Mouse (Mus musculus): ENCODE results near the gene Srp72. TPM values are rescaled to one million over a fixed set of nuclear protein-coding genes. Genes with fewer than 3 reads are reported as not detected.

Gene Srp72
- 40.0 and 41.3 TPM in 2 replicates for polyA plus RNA-seq (2015; fragmentation: Nextera tagmentation; extraction: Ambion mirVana)

DNA sequence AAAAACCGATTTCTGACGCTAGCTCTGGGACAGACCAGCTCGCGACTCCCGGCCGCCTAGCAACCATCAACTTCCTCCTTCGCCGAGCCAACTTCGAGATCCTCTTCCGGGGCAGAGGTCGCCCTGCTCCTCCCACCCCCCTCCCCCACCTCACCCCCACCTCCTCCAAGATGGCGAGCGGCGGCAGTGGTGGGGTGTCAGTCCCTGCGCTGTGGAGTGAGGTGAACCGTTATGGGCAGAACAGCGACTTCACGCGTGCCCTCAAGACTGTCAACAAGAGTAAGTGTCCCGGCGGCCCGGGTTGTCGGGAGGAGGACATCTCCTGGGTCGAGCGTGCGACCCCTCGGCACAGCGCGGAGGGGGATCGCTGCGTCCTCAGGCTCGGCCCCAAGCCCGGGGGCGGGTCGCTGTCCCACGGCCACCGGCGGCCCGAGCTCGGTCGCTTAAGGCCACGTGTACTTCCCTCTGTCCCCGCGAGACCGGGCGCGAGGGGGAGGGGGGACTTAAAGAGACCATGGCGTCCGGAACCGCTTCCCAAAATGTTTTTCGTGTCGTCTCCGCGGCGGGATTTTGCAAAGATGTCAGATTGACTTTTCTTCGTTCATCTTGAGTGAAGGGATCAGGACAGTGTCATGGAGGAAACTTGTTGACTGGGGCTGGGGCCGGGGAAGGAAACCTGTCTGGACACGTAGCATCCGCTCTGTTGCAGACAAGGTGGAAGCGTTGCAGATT is at the start of gene Srp72:
Gene Srp72, plus strand, starts transcription at position 130 of the 732 bp plus-strand sequence.
- peak within 1 kb of the TSS; percentile 84 for H3K27ac ChIP-seq (replicated peaks)
- H3K27me3 ChIP-seq: no peaks in the 10 kb centered on the region
- under 1% methylated on average over 60 of the region's 60 CpGs for WGBS (ENCODE audit: insufficient replicate concordance)
- H3K36me3 ChIP-seq (replicated peaks): peaks cover 42% of the 10 kb centered on the region
- H3K4me1 ChIP-seq (replicated peaks): peaks cover 18% of the 10 kb centered on the region
- H3K9ac ChIP-seq: peak within 1 kb of the TSS; percentile 94
- H3K9me3 ChIP-seq (replicated peaks): no peaks in the 10 kb centered on the region
- peak within 1 kb of the TSS; percentile 95 for H3K4me3 ChIP-seq (replicated peaks)
- peak; percentile 86 for ATAC-seq (ENCODE audit: insufficient read depth)
- peak within 1 kb of the TSS; percentile 86 for H3K4me2 ChIP-seq

DNA sequence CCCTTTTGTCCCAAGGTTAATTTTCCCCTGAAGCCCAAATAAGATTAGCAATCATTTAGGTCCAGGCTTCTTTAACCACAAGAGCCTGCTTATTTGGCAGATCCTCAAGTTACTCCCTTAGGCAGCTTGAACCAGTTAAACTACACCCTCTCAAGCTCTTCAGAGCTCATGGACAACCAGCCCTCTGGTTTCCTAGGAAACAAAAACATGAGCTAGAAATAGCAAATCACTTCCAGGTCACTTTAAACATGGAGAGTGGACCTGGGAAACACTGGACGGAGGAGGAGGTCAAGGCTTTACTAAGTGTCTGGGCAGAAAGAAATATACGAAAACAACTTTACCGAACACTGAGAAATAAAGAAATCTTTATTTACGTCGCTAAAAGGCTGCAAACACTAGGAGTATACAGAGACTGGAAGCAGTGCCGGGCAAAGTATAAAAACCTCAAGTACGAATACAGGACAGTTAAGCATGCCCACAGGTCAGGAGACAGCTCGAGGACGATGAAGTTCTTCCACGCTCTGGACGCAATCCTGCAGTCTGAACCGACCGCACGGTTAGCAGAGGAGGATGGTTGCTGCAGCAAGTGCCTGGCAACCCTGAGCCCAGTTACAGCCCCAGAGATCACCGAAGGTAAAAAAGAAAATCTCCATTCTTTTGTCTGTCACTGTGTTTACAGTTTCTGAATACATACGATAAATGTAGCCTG is 46.2 kb upstream of the Srp72 start:
- H3K27me3 ChIP-seq: no peaks in the 10 kb centered on the region
- no peak overlapping the region for H3K27ac ChIP-seq (replicated peaks)
- H3K4me2 ChIP-seq: no peak overlapping the region
- H3K4me3 ChIP-seq (replicated peaks): no peak overlapping the region
- H3K4me1 ChIP-seq (replicated peaks): peaks cover 20% of the 10 kb centered on the region; the same call in 1 of the 2 replicates
- no peak overlapping the region for H3K9ac ChIP-seq
- no peak for ATAC-seq (ENCODE audit: insufficient read depth)
- no peaks in the 10 kb centered on the region for H3K9me3 ChIP-seq (replicated peaks)
- WGBS (ENCODE audit: insufficient replicate concordance): 80% methylated on average over 16 of the region's 16 CpGs
- H3K36me3 ChIP-seq (replicated peaks): peaks cover 35% of the 10 kb centered on the region

DNA sequence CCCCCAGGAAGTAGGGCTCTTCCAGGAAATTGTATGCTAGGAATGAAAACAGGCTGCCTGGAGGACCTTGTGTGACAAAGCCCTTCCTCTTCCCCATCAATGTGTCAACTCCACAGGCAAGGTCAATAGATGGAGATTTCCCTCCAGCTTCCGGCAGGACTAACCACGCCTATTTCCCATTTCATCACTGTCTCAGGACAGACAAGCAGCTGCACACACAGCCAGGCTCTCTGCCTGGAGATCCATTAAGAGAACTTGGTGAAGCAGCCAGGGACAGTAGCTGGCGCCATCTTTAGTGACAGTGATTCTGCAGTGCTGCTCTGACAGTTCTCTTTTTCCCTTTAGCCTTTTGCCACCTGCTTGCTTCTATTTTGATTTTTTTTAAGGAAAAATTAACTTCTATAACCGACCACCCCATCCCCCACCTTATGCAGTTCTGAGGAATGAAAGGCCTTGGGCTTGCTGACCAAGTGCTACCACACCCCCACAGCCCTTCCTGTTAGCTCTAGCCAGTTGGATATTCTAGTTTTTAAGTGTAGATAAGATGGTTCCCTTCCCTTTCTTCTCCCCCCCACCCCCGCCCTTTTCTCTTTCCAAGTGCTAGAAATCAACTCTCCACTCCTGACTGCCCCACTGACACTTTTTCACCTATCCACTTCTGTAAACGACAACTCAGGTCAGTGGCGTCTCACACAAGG is 45.2 kb upstream of the Srp72 start:
- WGBS (ENCODE audit: insufficient replicate concordance): 41% methylated on average over 7 of the region's 7 CpGs
- 0 out of 2 replicates have a peak overlapping the region, but pooled peaks have one; percentile 33 for H3K27ac ChIP-seq (replicated peaks)
- H3K9ac ChIP-seq: no peak overlapping the region
- peaks cover 20% of the 10 kb centered on the region; the same call in 1 of the 2 replicates for H3K4me1 ChIP-seq (replicated peaks)
- H3K27me3 ChIP-seq: no peaks in the 10 kb centered on the region
- H3K4me2 ChIP-seq: no peak overlapping the region
- H3K4me3 ChIP-seq (replicated peaks): no peak overlapping the region
- H3K36me3 ChIP-seq (replicated peaks): peaks cover 31% of the 10 kb centered on the region
- H3K9me3 ChIP-seq (replicated peaks): no peaks in the 10 kb centered on the region
- ATAC-seq (ENCODE audit: insufficient read depth): peak; percentile 64

DNA sequence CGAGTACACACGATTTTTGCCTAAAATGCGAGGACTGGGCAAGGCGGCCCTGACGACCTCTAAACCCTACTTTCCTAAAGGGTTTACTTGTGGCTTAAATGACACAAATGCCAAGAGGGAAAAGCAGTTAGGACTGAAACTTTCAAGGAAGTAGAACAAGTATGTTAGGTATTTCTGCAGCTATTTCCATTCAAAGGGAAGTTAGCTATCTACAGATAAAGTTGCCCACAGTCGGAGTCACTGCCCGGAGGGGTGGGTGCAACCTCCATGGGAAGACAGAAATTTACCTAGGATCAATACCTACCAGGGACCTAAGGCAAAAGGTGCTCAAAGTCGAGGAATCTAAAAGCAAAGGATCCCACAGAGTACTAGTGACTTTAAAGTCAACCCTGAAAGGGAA is 34.8 kb upstream of the Srp72 start:
- Histone ChIP-seq H3K4me1 (replicated peaks) (peaks cover 7% of the 10 kb centered on the region; the same call in 1 of the 2 replicates), H3K27me3 (no peaks in the 10 kb centered on the region), H3K36me3 (replicated peaks) (peaks cover 17% of the 10 kb centered on the region), H3K4me2 (no peak overlapping the region), H3K9me3 (replicated peaks) (no peaks in the 10 kb centered on the region; the same call in 1 of the 2 replicates), H3K9ac (no peak overlapping the region), H3K4me3 (replicated peaks) (no peak overlapping the region), H3K27ac (replicated peaks) (no peak overlapping the region)
- 83% methylated on average over 8 of the region's 8 CpGs for WGBS (ENCODE audit: insufficient replicate concordance)
- no peak for ATAC-seq (ENCODE audit: insufficient read depth)

DNA sequence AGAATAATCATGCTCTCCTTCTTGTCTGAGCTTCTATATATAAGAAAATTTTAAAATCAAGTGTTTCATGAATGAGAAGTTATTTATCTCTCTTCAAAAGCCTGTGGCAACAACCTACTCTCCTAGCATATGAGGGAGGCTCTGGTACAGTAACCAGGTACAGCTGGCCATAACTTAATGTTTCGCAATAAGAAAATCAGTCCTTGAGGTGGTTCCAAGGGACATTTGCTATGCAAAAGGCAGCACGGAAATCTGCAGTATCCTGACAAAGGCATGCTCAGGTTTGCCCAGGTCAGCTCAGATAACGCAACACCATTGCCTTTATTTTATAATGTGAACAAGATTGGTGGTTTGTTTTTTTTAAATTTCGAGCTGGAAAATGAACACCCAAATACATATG is 32.5 kb upstream of the Srp72 start:
- H3K4me2 ChIP-seq: no peak overlapping the region
- no peaks in the 10 kb centered on the region for H3K27me3 ChIP-seq
- no peak overlapping the region for H3K4me3 ChIP-seq (replicated peaks)
- no peak overlapping the region for H3K27ac ChIP-seq (replicated peaks)
- WGBS (ENCODE audit: insufficient replicate concordance): 70% methylated on average over 4 of the region's 4 CpGs
- H3K9ac ChIP-seq: no peak overlapping the region
- no peak for ATAC-seq (ENCODE audit: insufficient read depth)
- H3K9me3 ChIP-seq (replicated peaks): no peaks in the 10 kb centered on the region; the same call in 1 of the 2 replicates
- peaks cover 23% of the 10 kb centered on the region for H3K36me3 ChIP-seq (replicated peaks)
- peaks cover 15% of the 10 kb centered on the region for H3K4me1 ChIP-seq (replicated peaks)

DNA sequence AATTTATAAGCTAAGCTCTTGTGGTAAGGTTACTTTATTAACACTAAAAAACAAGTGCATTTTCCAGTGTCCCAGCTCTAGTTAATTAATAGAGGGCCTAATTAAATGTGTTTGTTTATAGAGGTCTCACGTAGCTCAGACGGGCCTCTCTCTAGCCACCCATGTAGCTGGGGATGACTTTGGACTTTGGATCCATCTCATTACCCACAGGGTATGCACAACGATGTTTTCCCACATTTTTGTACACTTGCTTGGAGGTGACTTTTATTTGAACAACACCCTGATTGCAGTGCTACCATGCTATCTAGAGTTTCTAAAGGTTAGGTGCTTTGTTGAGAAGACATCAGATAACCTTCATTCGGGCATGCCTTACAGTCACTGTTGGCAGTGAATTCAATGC is 32.0 kb upstream of the Srp72 start:
- Histone ChIP-seq H3K36me3 (replicated peaks) (peaks cover 28% of the 10 kb centered on the region), H3K27me3 (no peaks in the 10 kb centered on the region), H3K9me3 (replicated peaks) (no peaks in the 10 kb centered on the region; the same call in 1 of the 2 replicates), H3K27ac (replicated peaks) (no peak overlapping the region), H3K4me3 (replicated peaks) (no peak overlapping the region), H3K9ac (no peak overlapping the region), H3K4me1 (replicated peaks) (peaks cover 20% of the 10 kb centered on the region), H3K4me2 (no peak overlapping the region)
- 69% methylated on average over 4 of the region's 4 CpGs for WGBS (ENCODE audit: insufficient replicate concordance)
- ATAC-seq (ENCODE audit: insufficient read depth): no peak

DNA sequence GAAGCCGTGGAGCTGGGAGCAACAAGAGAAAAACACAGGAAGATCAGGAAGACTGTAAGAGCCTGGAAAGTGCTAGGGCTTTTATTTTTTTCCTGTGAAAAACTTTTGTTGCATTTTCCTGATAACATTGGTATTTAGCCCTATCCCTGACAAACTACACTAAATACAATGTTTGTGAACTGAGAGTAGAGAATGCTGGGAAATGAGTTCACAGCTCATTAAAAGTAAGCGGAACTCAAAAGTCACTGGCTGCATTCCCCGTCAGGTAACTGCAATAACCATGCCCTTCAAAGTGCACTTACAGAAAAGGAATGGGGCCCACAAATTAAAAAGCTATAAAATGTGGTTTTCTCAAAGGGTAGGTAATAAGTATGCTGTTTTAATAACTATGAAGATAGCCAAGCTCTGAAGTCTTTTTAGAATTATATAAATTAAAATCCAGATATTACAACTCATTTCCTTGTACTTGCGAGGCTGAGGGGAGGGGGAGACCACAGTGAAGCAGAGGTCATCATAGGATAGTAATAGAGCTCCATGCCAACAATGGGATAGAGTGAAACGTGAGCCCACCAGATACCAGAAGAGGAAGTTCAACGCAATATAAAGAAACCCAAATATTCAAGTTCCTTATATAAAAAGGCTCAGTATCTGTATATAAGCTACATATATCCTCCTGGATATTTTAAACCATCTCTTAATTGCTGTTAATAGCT is 29.4 kb upstream of the Srp72 start:
- Histone ChIP-seq H3K9ac (no peak overlapping the region), H3K4me3 (replicated peaks) (no peak overlapping the region)

DNA sequence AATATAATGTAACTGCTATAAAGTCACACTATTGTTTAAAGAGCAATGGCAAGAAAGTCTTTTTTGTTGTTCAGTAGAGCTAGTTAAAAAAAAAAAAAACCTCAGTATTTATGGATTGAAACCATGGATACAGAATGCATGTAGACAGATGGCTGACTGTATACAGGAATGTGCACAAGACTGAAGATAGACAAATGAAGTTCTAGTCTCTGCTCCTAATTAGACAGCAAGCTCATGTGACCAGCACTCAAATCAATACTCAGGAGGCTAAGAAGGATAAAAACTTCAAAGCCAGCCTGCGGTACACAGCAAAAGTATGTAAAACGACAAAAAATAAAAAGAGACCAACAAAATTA is 28.8 kb upstream of the Srp72 start:
- Histone ChIP-seq H3K9me3 (replicated peaks) (no peaks in the 10 kb centered on the region), H3K36me3 (replicated peaks) (peaks cover 22% of the 10 kb centered on the region), H3K4me2 (no peak overlapping the region), H3K4me1 (replicated peaks) (peaks cover 47% of the 10 kb centered on the region), H3K27ac (replicated peaks) (no peak overlapping the region), H3K27me3 (no peaks in the 10 kb centered on the region), H3K9ac (no peak overlapping the region), H3K4me3 (replicated peaks) (no peak overlapping the region)
- ATAC-seq (ENCODE audit: insufficient read depth): no peak
- WGBS (ENCODE audit: insufficient replicate concordance): 78% methylated on average over 2 of the region's 2 CpGs

More for the DNA sequence above, 29.4 kb upstream of the Srp72 start:
- no peaks in the 10 kb centered on the region for H3K9me3 ChIP-seq (replicated peaks)
- H3K4me1 ChIP-seq (replicated peaks): peaks cover 42% of the 10 kb centered on the region
- no peaks in the 10 kb centered on the region for H3K27me3 ChIP-seq
- 68% methylated on average over 6 of the region's 6 CpGs for WGBS (ENCODE audit: insufficient replicate concordance)
- no peak overlapping the region for H3K27ac ChIP-seq (replicated peaks)
- no peak for ATAC-seq (ENCODE audit: insufficient read depth)
- H3K36me3 ChIP-seq (replicated peaks): peaks cover 27% of the 10 kb centered on the region
- H3K4me2 ChIP-seq: no peak overlapping the region

DNA sequence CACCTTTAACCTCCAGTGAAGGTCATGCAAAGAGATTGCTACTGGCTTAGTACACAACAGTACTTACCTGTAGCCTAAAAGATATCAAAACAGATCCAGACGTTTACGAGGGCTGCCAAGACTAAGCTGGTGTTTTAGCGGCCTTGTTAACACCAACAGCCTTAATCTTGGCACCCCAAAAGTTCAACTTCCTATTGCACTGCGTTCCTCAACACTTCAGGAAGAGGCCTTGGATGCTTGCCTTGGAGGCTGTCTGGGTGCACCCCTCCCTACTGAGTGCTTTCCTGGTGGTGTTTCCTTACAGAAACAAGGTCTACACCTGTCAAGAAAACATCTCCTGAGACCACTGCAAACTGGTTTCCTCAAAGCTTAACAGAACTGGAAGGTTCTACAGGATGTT is 27.3 kb upstream of the Srp72 start:
- Histone ChIP-seq H3K27me3 (no peaks in the 10 kb centered on the region), H3K4me3 (replicated peaks) (no peak overlapping the region), H3K4me2 (no peak overlapping the region), H3K4me1 (replicated peaks) (peaks cover 43% of the 10 kb centered on the region), H3K27ac (replicated peaks) (no peak overlapping the region), H3K9ac (no peak overlapping the region), H3K36me3 (replicated peaks) (peaks cover 20% of the 10 kb centered on the region), H3K9me3 (replicated peaks) (no peaks in the 10 kb centered on the region)
- WGBS (ENCODE audit: insufficient replicate concordance): 53% methylated on average over 4 of the region's 4 CpGs
- no peak for ATAC-seq (ENCODE audit: insufficient read depth)

DNA sequence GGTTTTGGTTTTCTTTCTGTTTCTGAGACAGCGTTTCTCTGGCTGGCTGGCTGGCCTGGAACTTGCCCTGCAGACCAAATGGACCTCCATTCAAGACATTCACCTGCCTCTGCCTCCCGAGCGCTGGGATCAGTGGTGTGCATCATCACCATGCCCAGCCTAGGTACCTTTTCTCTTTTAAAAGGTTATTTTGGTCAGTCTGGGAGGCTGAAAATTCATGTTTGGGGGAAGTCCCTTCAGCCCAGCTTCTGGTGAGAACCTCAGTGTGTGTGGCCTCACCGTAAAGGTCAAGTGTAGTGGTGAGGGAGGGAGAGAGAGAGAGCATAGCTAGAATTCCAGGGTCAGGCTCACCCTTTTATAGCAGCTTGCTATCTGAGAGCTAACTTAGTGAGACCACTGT is 26.7 kb upstream of the Srp72 start:
- H3K36me3 ChIP-seq (replicated peaks): peaks cover 20% of the 10 kb centered on the region
- ATAC-seq (ENCODE audit: insufficient read depth): no peak
- no peak overlapping the region for H3K9ac ChIP-seq
- H3K4me2 ChIP-seq: peak overlapping the region; percentile 3; the same call in 1 of the 2 replicates
- H3K27me3 ChIP-seq: no peaks in the 10 kb centered on the region
- H3K4me1 ChIP-seq (replicated peaks): peaks cover 49% of the 10 kb centered on the region
- 84% methylated on average over 4 of the region's 4 CpGs for WGBS (ENCODE audit: insufficient replicate concordance)
- H3K27ac ChIP-seq (replicated peaks): no peak overlapping the region
- H3K9me3 ChIP-seq (replicated peaks): no peaks in the 10 kb centered on the region
- no peak overlapping the region for H3K4me3 ChIP-seq (replicated peaks)

Data from liver, embryonic 15.5 days (tissue).